13 mouse cellular contexts compared by ENCODE assay signal in the genomic region with DNA sequence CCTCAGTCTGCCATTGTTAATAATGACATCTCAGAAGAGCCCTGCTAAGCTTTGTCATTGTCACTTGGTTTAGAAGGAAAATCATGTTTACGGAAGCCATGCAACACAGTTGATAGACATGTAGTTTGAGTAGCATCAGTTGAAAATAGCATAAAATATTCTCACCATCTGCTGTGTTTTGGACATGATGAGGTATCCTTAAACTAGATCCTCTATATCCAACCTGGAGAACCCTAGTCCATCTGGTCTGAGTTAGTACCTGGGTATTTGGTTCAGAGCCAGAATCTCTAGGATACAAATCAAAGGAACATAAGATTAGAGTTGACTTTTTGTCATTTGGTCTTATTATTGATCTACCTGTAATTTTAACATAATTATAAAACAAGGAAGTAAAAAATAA.
A peak's percentile ranks its signal among the peaks of the same experiment; 100 is the strongest.
DNase-seq lines count a peak whose midpoint lies in the region; TF ChIP-seq lines count a peak whose summit lies in the region.
"Had no signal": no experiment of that assay in that cellular context is flagged by ENCODE, and none has a peak within 500 bp of the region (broad histone marks: within the 10 kb centered on the region; RNA-seq: fewer than 3 reads in every experiment).

No protein-coding gene starts in this region.

- peak; percentile 7 to 18 for DNase-seq in cerebellum, adult 18-20 months
- DNase-seq in cerebellum, adult 11-12 months, result no peak
- peak; percentile 86 for DNase-seq in brain, adult 2 months (ENCODE audit: low read depth, low spot score)
- DNase-seq in brain, embryonic 14.5 days (ENCODE audit: low read depth), result peak; percentile 3
- peak; percentile 29 for DNase-seq in cerebellum, adult 9-11 months
- DNase-seq in heart, postnatal 25 days (ENCODE audit: low spot score), result no peak
- DNase-seq in gastrocnemius, postnatal 4 days (ENCODE audit: low spot score in 2 of 2), result no peak
- DNase-seq in urinary bladder, postnatal 36 days (ENCODE audit: low spot score in 2 of 2), result no peak
- DNase-seq: adrenal gland, adult 2 months; adrenal gland, postnatal 10 days; adrenal gland, postnatal 25 days; forebrain, postnatal 0 days; gastrocnemius, adult 2 months had no signal

- intact Hi-C loops in heart, postnatal 25 days (cut with DNase I), result no loop called here

- no peak for TF ChIP-seq CTCF in brain, embryonic 14.5 days (IDR thresholded peaks at IDR 0.05; ENCODE audit: borderline replicate concordance, extremely low read depth, insufficient read depth, insufficient read length)

- no peak for TF ChIP-seq POLR2A in brain, embryonic 14.5 days (IDR thresholded peaks at IDR 0.05; ENCODE audit: borderline replicate concordance, extremely low read depth, insufficient read depth, insufficient read length, poor library complexity, severe bottlenecking)

Comparison
In these comparisons a context has a peak if more than half of its experiments do, and no peak if none do; other contexts are left out.
1. DNase-seq: peak in cerebellum, adult 18-20 months (2 of 2), brain, adult 2 months (single experiment), brain, embryonic 14.5 days (single experiment) and cerebellum, adult 9-11 months (single experiment); none in cerebellum, adult 11-12 months (single experiment), heart, postnatal 25 days (single experiment), gastrocnemius, postnatal 4 days (0 of 2) and urinary bladder, postnatal 36 days (0 of 2).